In the genomic region with DNA sequence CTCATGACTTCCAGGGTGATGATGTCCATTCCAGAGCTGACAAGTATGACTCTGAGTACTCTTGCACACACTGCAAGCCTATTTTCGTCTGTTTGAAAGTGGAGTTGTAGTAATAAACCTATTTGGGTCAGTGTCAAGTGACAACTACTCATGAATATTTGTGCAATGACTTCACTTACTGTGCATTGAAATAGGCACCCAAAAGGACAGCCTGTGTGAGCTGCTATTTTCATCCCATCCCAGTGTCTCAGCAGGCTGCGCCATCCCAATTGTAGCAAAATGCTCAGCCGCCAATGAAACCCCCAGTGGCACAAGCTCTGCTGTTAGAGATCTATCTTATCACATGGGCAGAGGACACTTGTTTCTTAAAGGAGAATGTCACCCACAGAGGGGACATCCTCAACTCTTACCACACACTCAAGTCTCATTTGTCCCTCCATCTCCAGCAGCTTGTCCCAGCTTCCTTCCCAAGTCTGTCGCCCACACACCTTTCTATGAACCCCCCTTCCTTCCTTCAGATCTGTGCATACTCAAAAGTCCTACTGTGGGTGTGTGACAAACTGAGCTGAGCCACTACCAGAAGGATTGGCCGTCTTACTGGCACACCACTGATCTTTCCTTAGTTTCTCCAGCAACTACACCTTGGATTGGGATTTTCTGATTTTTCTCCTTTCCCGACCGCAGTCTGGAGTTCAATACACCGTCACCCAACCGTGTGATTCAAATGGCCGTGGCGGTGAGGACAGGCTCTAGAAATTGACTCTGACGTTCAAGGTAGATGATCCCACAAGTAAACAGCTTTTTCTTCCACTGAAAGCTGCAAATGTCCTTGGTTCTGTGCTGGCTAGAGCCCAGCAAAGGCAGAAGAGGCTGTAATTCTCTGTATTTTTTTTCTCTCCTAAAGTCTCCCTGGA, we compare ENCODE assay signal across 8 mouse cellular contexts. TPM values are rescaled to one million over a fixed set of nuclear protein-coding genes. Genes with fewer than 3 reads are reported as not detected.
DNase-seq lines count a peak whose midpoint lies in the region; ATAC-seq lines count a peak whose summit lies in the region.
"Had no signal": no experiment of that assay in that cellular context is flagged by ENCODE, and none has a peak within 500 bp of the region (broad histone marks: within the 10 kb centered on the region; RNA-seq: fewer than 3 reads in every experiment).

No protein-coding gene starts in this region.

- peaks cover 5% of the 10 kb centered on the region; the same call in 1 of the 2 replicates for H3K27me3 ChIP-seq in heart, embryonic 12.5 days (replicated peaks)

- peak; percentile 7 to 32 for DNase-seq in left cerebral cortex, adult 9 months (ENCODE audit: low spot score in 2 of 2)
- no peak for DNase-seq in left cerebral cortex, adult 11 months (ENCODE audit: low spot score)
- peak; percentile 29 for DNase-seq in NIH3T3 (ENCODE audit: low read depth)
- DNase-seq: kidney, adult 8-10 months had no signal

- H3K4me2 ChIP-seq in heart, embryonic 12.5 days: peak overlapping the region; percentile 61

- no peaks in the 10 kb centered on the region for H3K36me3 ChIP-seq in heart, embryonic 12.5 days
- H3K36me3 ChIP-seq in macrophage (ENCODE audit: inconsistent target): no peaks in the 10 kb centered on the region

- H3K4me1 ChIP-seq in heart, embryonic 12.5 days (replicated peaks): peaks cover 34% of the 10 kb centered on the region

- no peaks in the 10 kb centered on the region for H3K9me3 ChIP-seq in heart, embryonic 12.5 days (replicated peaks)

- ATAC-seq in heart, embryonic 12.5 days (ENCODE audit: insufficient number of reproducible peaks, low FRiP score): peak; percentile 74
- no peak for ATAC-seq in erythroid progenitor cell, adult 5-6 weeks (replicated peaks; ENCODE audit: low FRiP score, poor library complexity, severe bottlenecking)
- no peak for ATAC-seq in monocyte, adult 5-6 weeks (replicated peaks; ENCODE audit: insufficient number of reproducible peaks, low FRiP score, low TSS enrichment, poor library complexity, severe bottlenecking)

- H3K4me3 ChIP-seq in heart, embryonic 12.5 days: no peak overlapping the region
- no peak overlapping the region for H3K4me3 ChIP-seq in macrophage (ENCODE audit: inconsistent target)

- H3K27ac ChIP-seq in heart, embryonic 12.5 days (ENCODE audit: poor library complexity, severe bottlenecking): peak overlapping the region; percentile 84
- peak overlapping the region; percentile 69 for H3K27ac ChIP-seq in macrophage

- 62% methylated on average over 12 of the region's 12 CpGs for WGBS in heart, embryonic 12.5 days
- WGBS in macrophage (ENCODE audit: missing documents): 92% methylated on average over 12 of the region's 12 CpGs

- H3K9ac ChIP-seq in heart, embryonic 12.5 days: no peak overlapping the region

- H3K79me2 ChIP-seq in macrophage (ENCODE audit: inconsistent target): no peaks in the 10 kb centered on the region

RNA-seq across cellular contexts. Expression of a gene that starts 13.1 kb away (rescaled TPM):
- 0.47 and 0.54 TPM in 2 replicates for polyA plus RNA-seq in heart, embryonic 12.5 days (2016; fragmentation: Nextera tagmentation; extraction: Ambion mirVana)
- 100 to 1,000 TPM in 10 of 26 experiments, 10 to 100 TPM in 11, 1 to 10 TPM in 5; 5.6 to 262 (median 81.4) TPM for total RNA-seq in macrophage (2018; cell fraction: chromatin; rRNA removed)
- 100 to 1,000 TPM in 8 of 26 experiments, 10 to 100 TPM in 18; 34.4 to 131 (median 62.0) TPM for total RNA-seq in macrophage (2018; cell fraction: cytosol; rRNA removed)
- total RNA-seq in macrophage (2018; cell fraction: nucleus; rRNA removed): 100 to 1,000 TPM in 6 of 26 experiments, 10 to 100 TPM in 19, 1 to 10 TPM in 1; 9.0 to 177 (median 62.5) TPM
- polyA plus RNA-seq in macrophage (2018): 57.7 to 102 TPM (median 78.1 TPM) in 3 replicates
- total RNA-seq in erythroid progenitor cell, adult 5-6 weeks (2015; ENCODE audit: low replicate concordance): 9.2 and 13.7 TPM in 2 replicates
- total RNA-seq in erythroid progenitor cell, adult 5-6 weeks (2017; ENCODE audit: low replicate concordance): 2.3 and 4.4 TPM in 2 replicates
- 10.4 to 18.5 TPM (median 16.8 TPM) in 3 replicates for total RNA-seq in monocyte, adult 5-6 weeks (2017)

RNA-seq across cellular contexts. Expression of a gene that starts 59.5 kb away (rescaled TPM):
- polyA plus RNA-seq in heart, embryonic 12.5 days (2016; fragmentation: Nextera tagmentation; extraction: Ambion mirVana): not detected in 2 replicates
- under 1 TPM in 1 of 26 experiments, not detected in 25; 0.29 TPM for total RNA-seq in macrophage (2018; cell fraction: chromatin; rRNA removed)
- total RNA-seq in macrophage (2018; cell fraction: cytosol; rRNA removed): not detected
- not detected for total RNA-seq in macrophage (2018; cell fraction: nucleus; rRNA removed)
- polyA plus RNA-seq in macrophage (2018): not detected in 3 replicates
- total RNA-seq in erythroid progenitor cell, adult 5-6 weeks (2015; ENCODE audit: low replicate concordance): not detected in 2 replicates
- not detected in 2 replicates for total RNA-seq in erythroid progenitor cell, adult 5-6 weeks (2017; ENCODE audit: low replicate concordance)
- not detected in 3 replicates for total RNA-seq in monocyte, adult 5-6 weeks (2017)
